Mouse (Mus musculus) lung, adult 2 months (tissue): Measurements from ENCODE around the gene Slc30a7.

ENCODE experiments used
- CTCF ChIP-seq: fragments of 200-500 bp; IDR thresholded peaks from 2 replicates; pipeline ENCODE4 v1.5.1; 2011; ENCODE audit warnings: mild to moderate bottlenecking, low read length, control low read depth; ENCODE audit not compliant: insufficient read depth
- POLR2A ChIP-seq: fragments of 200-500 bp; IDR thresholded peaks from 2 replicates; pipeline ENCODE4 v1.6.1; 2011; ENCODE audit warnings: low read depth, mild to moderate bottlenecking, control low read depth, low read length, borderline replicate concordance; ENCODE audit errors: extremely low read depth

- TF ChIP-seq CTCF (no peak), POLR2A (no peak)
These were observed 15.1 kb downstream of the Slc30a7 start for GRCm38 (mm10) chr3:115992103-115992502.
